Mouse (Mus musculus) kidney, postnatal 10 days (tissue): ENCODE data around the gene Tc2n.
"Not testable (repeated sequence)": the region's sequence is repeated elsewhere in the genome, so short reads cannot be mapped to it uniquely, and the experiment has no call there.

Source experiments
- DNase-seq: peaks from one replicate; pipeline ENCODE4 v3.0.0; 2021; ENCODE audit warnings: mixed read lengths

The Tc2n gene

DNA sequence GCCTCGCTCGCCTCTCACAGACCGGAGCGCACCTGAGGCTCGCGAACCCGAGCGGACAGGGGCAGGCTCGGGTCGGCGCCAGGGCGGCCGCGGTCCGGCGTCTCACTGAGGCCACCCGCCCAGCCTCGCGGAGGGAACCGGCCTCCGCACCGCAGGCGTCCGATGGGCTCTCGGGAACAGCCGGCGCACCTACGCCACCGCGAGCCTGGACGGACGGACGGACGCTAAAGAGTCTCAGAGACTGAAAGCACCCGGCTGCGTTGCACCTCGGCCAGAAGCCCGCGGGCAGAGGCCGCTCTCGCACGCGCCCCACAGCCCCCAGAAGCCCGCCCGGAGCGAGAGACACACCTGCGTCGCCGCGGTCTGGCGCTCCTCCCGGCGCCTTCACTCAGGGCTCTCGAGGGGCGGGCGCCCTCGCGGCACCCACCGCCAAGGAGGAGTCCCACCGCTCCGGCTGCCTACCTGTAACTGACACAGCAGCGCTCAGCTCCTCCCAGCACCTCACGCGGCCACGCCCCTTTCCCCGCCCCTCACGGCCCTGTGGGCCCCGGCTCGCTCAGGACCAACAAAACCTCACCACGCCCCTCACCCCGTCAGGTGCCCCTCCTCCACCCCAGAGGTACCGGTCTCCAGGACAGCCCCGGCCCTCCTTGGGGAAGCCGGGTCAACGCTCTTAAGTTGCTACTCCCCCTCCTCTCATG is at the start of gene Tc2n:
Tc2n (minus strand) TSS at position 470 of the 701 bp plus-strand sequence.
- peak; percentile 92 for DNase-seq

DNA sequence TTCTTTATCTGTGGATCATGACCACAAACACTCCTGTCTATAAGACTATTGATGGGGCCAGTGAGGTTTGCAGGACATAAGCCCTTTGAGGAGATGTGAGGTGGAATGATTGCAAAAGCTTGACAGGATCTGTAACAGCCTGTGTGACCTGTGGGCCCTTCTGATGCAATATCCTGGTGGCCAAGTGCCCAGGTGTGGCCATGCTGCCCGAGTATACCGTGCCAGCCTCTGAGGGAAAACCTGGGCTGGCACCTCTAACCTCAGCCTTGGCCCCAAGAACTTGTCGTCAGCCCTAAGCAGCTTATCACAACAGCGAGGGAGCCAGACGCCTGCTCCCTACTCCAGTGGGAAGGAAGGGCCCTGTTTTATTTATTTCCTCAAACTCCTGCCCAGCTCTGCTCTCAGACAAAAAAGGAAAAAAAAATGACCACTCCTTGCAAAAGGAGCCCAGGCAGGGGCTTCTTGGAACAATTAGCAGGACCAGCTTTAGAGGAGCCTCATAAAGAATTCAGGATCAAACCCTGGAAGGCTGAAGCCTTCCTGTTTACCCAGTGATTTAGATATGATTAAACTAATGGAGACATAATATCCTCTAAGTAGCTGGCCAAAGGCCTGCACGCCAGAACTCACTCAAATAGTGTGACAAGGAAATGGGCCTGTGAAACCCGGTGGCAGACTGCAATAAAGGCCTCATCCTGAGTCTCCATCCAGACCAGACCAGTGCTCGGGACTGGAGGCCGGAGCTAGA is 49.2 kb upstream of the Tc2n start:
- peak; percentile 48 for DNase-seq

DNA sequence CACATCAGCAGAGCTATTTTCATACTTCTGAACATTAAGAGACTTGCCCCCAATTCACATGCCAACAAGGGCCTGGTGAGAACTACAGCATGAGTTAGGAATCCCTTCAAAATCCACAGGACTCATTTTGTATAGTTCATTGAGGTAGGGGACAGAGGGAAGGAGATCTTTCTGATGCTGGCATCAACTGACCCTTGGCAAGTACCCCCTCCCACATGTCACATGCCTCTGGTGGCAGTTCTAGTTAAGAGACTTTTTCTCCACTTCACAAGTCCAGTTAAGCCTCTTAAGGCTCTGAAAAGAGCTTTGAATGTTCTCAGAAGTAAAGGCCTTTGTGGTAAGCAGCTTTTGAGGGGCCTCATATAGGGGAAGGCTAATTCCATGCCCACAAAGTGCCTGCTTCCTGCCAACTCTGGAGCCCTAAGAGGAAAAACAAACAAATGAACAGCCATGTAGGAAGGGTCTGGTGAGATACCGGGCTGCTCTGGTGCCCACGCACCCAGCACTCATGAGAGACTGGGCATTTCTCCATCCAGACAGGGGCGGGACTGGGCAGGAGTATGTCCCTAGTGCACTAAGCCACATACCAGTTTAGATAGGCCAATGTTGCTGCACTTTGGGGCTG is 48.0 kb upstream of the Tc2n start:
- DNase-seq = no peak

DNA sequence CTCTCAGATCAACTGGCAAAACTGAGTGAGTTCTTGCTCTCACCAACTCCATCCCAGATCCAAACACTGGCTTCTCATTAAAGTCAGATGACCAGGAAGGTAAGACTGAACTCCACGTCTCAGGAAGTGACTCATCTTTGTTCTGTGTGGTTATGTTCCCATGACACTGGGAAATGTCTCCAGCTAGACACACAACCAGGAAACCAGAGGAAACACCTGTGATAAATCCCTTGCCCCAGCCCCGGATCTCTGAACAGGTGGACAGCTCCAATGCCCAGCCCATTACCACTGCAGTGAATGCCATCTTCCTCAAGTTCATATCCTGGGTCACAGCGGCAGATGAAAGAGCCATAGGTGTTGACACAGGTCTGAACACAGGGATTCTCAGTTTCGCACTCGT is 46.5 kb upstream of the Tc2n start:
- DNase-seq = no peak

DNA sequence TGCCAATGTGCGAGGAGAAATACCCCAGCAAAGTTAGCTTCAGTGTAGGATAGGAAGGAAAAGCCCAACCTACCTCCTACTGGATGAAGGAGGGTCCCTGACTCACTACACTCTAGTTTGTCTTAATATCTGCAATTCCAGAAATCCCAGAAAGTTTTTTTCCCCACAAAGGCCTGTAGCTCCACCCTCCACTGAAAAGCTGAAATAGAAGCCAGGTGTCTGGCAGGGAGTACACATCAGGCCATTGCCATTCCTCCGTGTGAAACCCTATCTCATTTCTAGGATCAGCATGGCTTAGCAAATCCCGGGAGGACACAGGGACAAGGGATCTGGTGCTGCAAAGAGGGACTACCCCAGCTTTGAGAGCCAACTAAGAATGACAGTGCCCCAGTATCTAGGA is 44.7 kb upstream of the Tc2n start:
- no peak for DNase-seq

DNA sequence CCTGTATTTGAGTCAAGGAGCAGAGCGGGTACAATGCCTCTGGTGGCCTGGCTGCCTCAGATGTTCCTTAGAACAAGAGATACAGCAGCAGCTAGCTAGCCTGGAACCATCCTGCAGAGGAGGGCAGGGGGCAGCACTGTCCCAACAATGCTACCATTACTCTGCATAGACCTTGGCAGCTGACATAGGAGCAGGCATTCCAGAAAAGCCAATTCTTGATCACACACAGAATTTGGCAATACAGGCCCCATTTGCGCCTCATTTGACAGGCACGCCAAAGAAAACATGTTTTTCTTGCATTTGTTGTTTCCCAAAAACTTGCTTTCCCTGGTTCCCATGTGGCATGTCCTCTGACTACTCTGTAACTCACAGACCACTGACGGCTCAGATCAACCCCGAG is 43.7 kb upstream of the Tc2n start:
- peak; percentile 33 for DNase-seq

DNA sequence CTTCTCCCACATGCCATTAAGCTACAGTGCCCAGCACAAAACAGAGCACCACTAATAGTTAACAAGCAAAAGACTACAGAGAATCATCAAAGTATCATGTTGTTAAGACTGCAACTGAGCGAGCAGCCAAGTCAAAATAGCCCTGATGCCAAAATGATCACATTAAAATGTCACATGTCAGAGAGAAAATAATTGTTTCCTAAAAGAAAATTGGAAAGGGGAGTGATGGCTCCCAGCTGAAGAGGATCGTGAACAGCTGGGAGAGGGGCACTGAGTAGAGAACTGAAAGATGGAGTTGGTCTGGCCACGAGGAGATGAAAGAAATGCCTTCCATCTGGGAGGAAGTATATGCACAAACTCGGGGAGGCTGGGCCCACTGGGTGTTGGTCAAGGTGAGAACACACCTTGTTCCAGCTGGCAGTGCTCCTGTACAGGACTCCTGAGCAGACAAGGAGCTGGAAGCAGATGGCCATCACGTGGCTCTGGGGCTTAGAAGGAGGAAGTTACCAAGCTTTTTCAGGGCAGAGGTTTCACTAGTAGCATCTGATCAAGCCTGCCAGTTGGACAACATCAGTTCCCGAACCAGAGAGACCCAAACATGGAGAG is 41.2 kb upstream of the Tc2n start:
- peak; percentile 66 for DNase-seq

DNA sequence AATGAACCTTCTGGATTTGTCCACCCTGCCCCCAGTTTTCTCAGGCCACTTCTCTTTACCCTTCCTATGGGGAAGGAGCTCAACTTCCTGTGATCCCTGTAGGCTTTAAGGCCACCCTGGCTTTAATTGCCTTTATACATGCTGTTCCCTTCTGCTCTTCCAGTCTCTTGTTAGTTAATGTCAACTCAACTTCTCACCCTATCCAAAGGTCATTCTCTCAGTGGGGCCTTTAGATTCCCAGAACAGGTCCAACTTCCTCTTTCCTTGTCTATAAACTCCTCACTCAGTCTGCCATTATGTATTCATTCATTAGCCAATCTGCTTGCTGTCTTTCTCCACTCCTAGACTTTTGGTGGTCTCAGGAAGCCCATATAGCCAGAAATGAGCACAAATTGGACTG is 40.4 kb upstream of the Tc2n start:
- no peak for DNase-seq

DNA sequence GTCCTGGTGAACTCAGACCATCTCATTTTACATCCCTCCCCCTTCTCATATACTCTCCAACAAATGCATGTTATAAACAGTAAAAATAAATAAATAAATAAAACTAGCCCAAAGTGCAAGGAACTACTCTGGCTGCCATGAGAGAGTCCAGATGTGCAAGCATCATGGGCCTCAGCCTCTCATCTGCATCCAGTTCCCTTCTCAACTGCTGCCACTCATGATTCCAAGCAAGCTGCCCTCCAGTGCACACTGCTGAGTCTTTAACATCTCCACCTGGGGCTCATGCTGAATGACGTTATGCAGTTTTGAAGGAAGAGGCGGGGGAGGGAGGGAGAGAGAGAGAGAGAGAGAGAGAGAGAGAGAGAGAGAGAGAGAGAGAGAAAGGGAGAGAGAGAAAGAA is 24.1 kb upstream of the Tc2n start:
- no peak for DNase-seq

DNA sequence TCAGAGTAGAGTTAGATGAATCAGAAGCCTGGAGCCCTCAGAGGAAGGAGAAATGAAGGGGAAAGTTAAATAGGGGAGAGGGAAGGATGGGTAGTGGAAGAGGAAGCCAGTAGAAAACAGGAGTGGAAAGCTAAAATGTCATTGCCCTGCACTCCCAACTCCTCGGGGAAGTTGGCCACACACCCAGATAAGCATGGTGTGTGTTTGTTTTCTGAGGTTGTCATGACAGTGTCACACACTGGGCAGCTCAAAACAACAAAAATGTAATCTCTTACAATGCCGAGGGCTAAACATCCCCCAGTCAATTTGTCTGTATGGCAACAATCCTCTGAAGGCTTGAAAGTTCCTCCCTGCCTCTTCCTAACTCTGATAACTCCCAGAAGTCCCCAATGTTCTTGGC is 22.2 kb upstream of the Tc2n start:
- DNase-seq = peak; percentile 26

DNA sequence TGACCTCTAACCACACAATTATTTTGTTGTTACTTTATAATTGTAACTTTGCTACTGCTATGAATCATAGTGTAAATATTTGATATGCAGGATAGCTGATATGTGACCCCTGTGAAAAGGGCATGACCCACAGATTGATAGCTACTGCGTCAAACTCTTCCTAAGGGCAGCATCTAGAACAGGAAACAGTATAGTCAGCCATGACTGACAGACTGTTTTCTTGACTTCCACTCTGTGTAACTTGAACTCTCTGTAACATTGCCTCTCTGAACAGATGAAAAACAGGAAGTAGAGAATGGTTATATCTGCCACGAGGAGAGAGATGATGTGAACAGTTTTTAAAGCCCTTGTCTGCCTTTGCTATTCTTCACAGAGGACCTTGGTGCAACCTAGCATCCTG is 21.7 kb upstream of the Tc2n start:
- peak; percentile 58 for DNase-seq

DNA sequence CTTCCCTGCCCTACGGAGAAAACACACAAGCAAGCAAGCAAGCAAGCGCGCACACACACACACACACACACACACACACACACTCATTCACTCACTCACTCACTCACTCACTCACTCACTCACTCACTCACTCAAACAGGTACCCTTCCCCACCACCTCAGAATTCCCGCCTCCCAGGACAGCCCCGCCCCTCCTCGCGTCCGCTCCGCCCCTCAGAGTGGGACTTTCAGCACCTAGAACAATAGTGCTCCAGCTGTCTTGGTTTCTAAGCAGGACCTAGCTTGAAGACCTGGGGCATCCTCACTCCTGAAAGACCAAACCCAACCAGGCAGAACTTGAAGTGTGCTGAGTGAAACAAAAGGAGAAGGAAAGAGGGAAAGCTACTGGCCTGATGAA is 430 bp upstream of the Tc2n start:
- DNase-seq = peak; percentile 46

DNA sequence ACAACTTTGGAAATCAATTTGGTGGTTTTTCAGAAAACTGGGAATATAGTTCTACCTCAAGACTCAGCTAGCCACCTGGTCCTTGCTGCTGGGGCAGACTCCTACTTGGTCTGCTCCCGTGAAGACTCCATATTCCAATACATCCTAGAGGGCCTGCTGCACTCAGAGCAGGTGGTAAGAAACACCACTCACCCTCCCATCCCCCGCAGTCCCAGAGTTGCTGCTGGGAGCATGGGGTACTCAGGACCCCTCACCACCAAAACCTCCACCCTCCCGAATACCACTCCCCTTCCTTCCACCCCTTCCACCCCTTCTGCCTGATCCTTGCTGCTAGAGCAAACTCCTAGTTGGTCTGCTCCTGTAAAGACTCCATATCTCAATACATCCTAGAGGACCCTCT is 19.1 kb downstream of the Tc2n start:
- DNase-seq = no peak

DNA sequence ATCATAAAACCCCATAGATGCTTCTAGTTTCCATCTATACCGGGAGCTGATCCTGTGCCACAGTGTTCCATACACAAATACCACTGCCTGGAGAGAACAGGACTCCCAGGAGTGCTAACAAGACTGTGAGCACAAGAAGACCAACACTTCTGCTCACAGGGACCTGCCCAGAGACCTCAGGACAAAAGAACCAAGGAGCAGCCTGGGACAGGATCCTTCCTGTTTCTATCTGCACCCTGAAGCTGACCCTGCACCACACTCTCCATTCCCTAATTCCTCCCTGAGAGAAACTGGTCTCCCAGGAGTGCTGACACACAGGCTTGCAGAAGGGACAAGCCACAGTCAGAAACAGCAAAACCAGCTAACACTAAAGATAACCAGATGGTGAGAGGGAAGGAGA is 21.8 kb downstream of the Tc2n start:
- DNase-seq = no peak

DNA sequence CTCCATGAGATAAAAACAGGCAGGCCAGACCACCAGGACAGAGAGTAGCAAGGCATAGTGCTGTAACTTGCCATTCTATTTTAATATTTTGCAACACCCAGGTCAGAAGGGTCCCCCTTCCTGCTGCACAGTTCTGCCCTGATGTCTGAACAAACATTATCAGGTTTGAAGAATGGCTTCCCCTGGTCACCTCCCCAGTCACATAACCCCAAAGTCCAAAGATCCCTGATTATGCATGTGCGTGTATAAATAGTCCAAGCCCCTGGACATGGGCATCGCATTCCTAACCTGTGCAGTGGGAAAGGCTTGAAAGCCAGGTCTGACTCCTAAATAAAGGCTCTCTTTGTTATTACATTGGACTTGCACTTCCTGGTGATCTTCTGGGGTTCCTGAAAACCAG is 37.8 kb downstream of the Tc2n start:
- DNase-seq = no peak

DNA sequence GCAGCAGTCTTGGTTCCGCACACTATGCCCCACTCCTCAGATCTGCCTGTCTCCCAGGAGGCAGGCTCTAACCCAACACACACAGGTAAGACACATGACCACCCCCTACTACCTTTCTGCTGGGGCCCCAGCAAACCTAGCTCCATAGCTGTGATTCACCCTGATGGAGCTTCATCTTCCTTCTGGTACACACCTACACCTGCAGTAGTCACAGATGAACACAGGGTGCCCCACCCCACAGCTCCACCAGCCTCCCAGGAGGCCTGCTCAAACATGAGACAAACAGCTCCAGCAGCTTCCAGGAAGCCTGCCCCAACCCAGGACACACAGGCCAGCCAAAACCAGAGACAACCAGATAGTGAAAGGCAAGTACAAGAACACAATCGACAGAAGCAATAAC is 50.8 kb downstream of the Tc2n start:
- DNase-seq = no peak

DNA sequence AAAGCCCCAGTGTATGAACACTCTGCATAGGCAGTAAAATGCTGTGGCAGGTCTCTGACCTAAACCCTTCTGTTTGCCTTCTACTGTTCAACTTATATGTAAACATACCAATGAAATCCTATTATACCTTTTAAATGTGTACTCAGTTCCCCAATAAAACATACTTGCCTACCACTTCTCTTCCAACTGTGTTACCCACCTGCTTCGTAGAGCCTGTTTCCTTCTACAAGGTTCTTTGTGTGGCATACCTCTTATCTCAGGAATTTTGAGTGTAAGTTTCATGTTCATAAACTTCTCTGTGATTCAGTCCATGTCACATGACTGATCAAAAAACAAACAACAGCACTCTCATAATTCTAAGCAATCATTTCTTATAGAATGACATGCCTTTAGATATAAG is 85.2 kb downstream of the Tc2n start:
- DNase-seq = no peak

DNA sequence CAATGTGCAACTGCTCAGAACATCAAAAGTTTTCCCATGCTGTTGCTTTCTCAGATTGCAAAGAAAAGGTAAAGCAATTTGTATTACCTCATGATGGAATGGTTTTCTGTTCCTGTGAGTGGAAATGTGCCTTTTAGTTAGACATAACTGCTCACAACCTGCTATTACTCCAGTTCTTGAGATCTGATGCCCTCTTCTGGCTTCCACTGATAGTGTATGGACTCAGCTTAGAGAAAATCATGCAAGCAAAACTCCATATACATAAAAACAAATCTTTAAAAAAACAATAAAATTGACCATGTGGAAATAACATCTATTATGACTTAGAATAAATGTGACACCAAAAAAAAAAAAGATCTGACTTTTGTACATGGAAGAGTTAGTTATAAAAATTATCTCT is 111.7 kb downstream of the Tc2n start:
- not testable (repeated sequence) for DNase-seq
